Mouse (Mus musculus) lung, adult 2 months (tissue): ENCODE results near the gene Zswim1.

Experiments
- CTCF ChIP-seq: fragments of 200-500 bp; IDR thresholded peaks from 2 replicates; pipeline ENCODE4 v1.5.1; 2011; ENCODE audit warnings: mild to moderate bottlenecking, low read length, control low read depth; ENCODE audit not compliant: insufficient read depth
- POLR2A ChIP-seq: fragments of 200-500 bp; IDR thresholded peaks from 2 replicates; pipeline ENCODE4 v1.6.1; 2011; ENCODE audit warnings: low read depth, mild to moderate bottlenecking, control low read depth, low read length, borderline replicate concordance; ENCODE audit errors: extremely low read depth

DNA sequence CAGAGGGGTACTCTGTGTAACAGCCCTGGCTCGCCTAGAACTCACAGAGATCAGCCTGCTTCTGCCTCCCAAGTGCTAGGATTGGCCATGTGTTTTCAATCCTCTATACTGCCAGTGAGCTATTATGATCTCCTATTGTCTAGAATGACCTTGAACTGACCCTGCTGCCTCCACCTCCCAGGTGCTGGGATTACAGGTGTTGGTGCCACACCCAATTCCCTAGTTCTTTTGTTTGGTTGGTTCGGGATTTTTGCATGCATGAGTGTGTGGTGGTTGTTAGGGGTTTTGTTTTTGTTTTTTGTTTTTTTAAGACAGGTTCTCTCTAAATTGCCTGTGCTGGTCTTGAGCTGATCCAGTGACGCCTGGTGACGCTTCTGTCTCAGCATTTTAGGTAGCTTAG lies 1.5 kb downstream of the Zswim1 start:
- TF ChIP-seq CTCF = no peak
- no peak for TF ChIP-seq POLR2A
